Mouse (Mus musculus): ENCODE measurements at regions not wholly inside any gene's neighbourhood (a gene's known extent, or its start where the extent isn't known, plus 50 kb on each side); places are given as distances from the start of the nearest gene placed in this dataset.

DNA sequence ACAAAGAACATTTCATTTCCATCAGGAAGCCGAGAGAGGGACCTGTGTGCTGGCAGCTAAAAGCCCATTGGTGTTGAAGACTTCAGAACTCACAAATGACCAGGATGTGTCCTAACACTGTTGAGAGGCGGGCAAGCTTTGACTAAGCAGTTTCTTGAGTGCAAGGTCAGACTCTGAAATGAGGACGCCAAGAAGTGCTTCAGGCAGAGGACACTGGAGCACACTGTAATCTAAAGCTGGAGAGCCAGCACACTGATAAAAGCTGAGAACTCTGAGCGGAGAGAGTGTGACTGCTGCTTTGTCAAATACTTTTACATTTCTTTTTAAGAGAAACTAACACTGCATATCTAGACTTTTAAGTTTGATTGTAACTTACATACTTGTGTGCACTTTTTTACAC lies 72.5 kb upstream of the Dph5 start:
- TF ChIP-seq CTCF (IDR thresholded peaks at IDR 0.05; ENCODE audit: low read depth, low read length), result no peak
- TF ChIP-seq POLR2A (IDR thresholded peaks at IDR 0.05; ENCODE audit: insufficient read depth, low read length), result no peak
